Comparison of ENCODE assay signal across 8 mouse cellular contexts in the genomic region with DNA sequence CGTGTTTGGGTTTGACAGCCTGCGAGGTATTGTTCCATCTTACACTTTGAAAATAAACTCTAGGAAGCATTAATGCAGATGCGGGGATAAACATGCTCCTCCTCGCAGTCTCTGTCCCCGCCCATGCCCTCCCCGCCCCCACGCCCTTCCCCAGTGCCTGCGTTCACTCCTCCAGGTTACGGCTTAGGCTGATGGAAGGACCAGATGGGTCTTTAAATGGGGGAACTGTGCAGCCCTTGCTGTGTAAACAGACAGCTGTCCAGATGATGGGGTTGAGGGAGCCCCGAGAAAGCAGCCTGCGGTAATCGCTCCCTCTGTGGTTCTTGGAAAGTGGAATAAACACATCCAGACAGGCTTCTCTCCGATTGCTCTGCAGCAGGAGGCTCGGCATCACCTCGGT.
DNase-seq lines count a peak whose midpoint lies in the region; ATAC-seq and TF ChIP-seq lines count a peak whose summit lies in the region.

No protein-coding gene starts in this region.

- 0 out of 2 replicates have a peak, but pooled peaks cover 18% of the 10 kb centered on the region for H3K27me3 ChIP-seq in embryonic facial prominence, embryonic 12.5 days
- no peaks in the 10 kb centered on the region for H3K27me3 ChIP-seq in midbrain, postnatal 0 days (ENCODE audit: insufficient read depth, low read length)

- 2% methylated on average over 15 of the region's 15 CpGs for WGBS in embryonic facial prominence, embryonic 12.5 days
- 11% methylated on average over 15 of the region's 15 CpGs for WGBS in midbrain, postnatal 0 days

- H3K4me2 ChIP-seq in embryonic facial prominence, embryonic 12.5 days (replicated peaks) = peak overlapping the region; percentile 46
- H3K4me2 ChIP-seq in midbrain, postnatal 0 days (ENCODE audit: low read depth, low read length, poor library complexity, severe bottlenecking) = peak overlapping the region; percentile 3; the same call in 1 of the 2 replicates

- no peaks in the 10 kb centered on the region for H3K9me3 ChIP-seq in embryonic facial prominence, embryonic 12.5 days
- no peaks in the 10 kb centered on the region for H3K9me3 ChIP-seq in midbrain, postnatal 0 days (ENCODE audit: low read length)

- peak; percentile 18; the same call in 1 of the 2 replicates for ATAC-seq in embryonic facial prominence, embryonic 12.5 days (ENCODE audit: insufficient number of reproducible peaks, insufficient read depth, low FRiP score, low TSS enrichment)
- no peak for ATAC-seq in midbrain, postnatal 0 days (ENCODE audit: low FRiP score)

- peak overlapping the region; percentile 7; the same call in 1 of the 2 replicates for H3K4me3 ChIP-seq in embryonic facial prominence, embryonic 12.5 days
- no peak overlapping the region for H3K4me3 ChIP-seq in midbrain, postnatal 0 days (ENCODE audit: low read depth, low read length)

- no peak for TF ChIP-seq CTCF in midbrain, postnatal 0 days (IDR thresholded peaks at IDR 0.05)

- peaks cover 57% of the 10 kb centered on the region for H3K4me1 ChIP-seq in embryonic facial prominence, embryonic 12.5 days
- H3K4me1 ChIP-seq in midbrain, postnatal 0 days (ENCODE audit: insufficient read depth, low read length) = peaks cover 11% of the 10 kb centered on the region

- H3K27ac ChIP-seq in embryonic facial prominence, embryonic 12.5 days = peak overlapping the region; percentile 92
- no peak overlapping the region for H3K27ac ChIP-seq in midbrain, postnatal 0 days (ENCODE audit: low read depth, low read length)

- peak overlapping the region; percentile 4; the same call in 1 of the 2 replicates for H3K9ac ChIP-seq in embryonic facial prominence, embryonic 12.5 days
- H3K9ac ChIP-seq in midbrain, postnatal 0 days (replicated peaks; ENCODE audit: low read length, poor library complexity, severe bottlenecking) = no peak overlapping the region; the same call in 1 of the 2 replicates

- peak; percentile 13 for DNase-seq in adrenal gland, postnatal 14 days
- no peak for DNase-seq in adrenal gland, adult 8-10 months
- DNase-seq in induced T-regulatory cell, adult 2 months (ENCODE audit: low read depth) = peak; percentile 30
- DNase-seq in midbrain, postnatal 0 days (ENCODE audit: low spot score) = no peak
- DNase-seq in right cerebral cortex, postnatal 10 days (ENCODE audit: low spot score in 2 of 2) = no peak
- DNase-seq in cerebellum, postnatal 25 days = no peak
- DNase-seq in urinary bladder, adult 2 months (ENCODE audit: low spot score) = no peak

- H3K36me3 ChIP-seq in embryonic facial prominence, embryonic 12.5 days = no peaks in the 10 kb centered on the region
- no peaks in the 10 kb centered on the region for H3K36me3 ChIP-seq in midbrain, postnatal 0 days (ENCODE audit: insufficient read depth, low read length)

Comparison
In these comparisons a context has a peak if more than half of its experiments do, and no peak if none do; other contexts are left out.
1. DNase-seq: peak in adrenal gland, postnatal 14 days (single experiment) and induced T-regulatory cell, adult 2 months (single experiment); none in adrenal gland, adult 8-10 months (single experiment), midbrain, postnatal 0 days (single experiment), right cerebral cortex, postnatal 10 days (0 of 2), cerebellum, postnatal 25 days (0 of 2) and urinary bladder, adult 2 months (single experiment).